Comparison of ENCODE assay signal across 10 mouse cellular contexts in the genomic region with DNA sequence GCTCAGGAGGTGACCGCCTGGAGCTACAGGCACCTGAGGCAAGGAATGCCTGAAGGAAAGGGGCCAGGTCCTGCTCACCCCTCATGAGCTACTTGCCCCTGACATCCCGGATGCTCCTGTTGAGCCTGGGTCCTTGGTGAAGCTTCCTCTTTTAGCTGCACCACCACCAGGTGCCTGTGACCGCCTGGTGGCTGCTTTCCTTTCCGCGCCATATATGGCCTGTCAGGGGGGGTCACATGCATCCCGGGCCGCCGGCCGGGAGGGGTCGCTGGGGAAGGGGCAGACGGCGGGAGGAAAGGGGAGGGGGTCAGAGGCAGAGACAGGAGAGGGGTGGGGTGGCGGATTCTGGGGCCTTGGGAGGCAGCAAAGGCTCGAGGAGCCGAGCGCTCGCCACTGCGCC. TPM values are rescaled to one million over a fixed set of nuclear protein-coding genes. Genes with fewer than 3 reads are reported as not detected.
DNase-seq lines count a peak whose midpoint lies in the region; ATAC-seq lines count a peak whose summit lies in the region.
"Not testable (repeated sequence)": the region's sequence is repeated elsewhere in the genome, so short reads cannot be mapped to it uniquely, and the experiment has no call there.
"Had no signal": no experiment of that assay in that cellular context is flagged by ENCODE, and none has a peak within 500 bp of the region (broad histone marks: within the 10 kb centered on the region; RNA-seq: fewer than 3 reads in every experiment).

No protein-coding gene starts in this region.

- WGBS in forebrain, embryonic 10.5 days: 3% methylated on average over 18 of the region's 18 CpGs
- WGBS in heart, embryonic 12.5 days: 5% methylated on average over 13 of the region's 18 CpGs
- 9% methylated on average over 16 of the region's 18 CpGs for WGBS in intestine, embryonic 16.5 days

- H3K9ac ChIP-seq in heart, embryonic 12.5 days; intestine, embryonic 16.5 days (ENCODE audit: low read depth, low read length): not testable (repeated sequence)

- H3K9me3 ChIP-seq in forebrain, embryonic 10.5 days; heart, embryonic 12.5 days (replicated peaks); intestine, embryonic 16.5 days (ENCODE audit: control insufficient read depth, low read length): not testable (repeated sequence)

- not testable (repeated sequence) for H3K27ac ChIP-seq in forebrain, embryonic 10.5 days; heart, embryonic 12.5 days (ENCODE audit: poor library complexity, severe bottlenecking); intestine, embryonic 16.5 days (ENCODE audit: low read length)

- H3K27me3 ChIP-seq in forebrain, embryonic 10.5 days (ENCODE audit: poor library complexity, severe bottlenecking); heart, embryonic 12.5 days (replicated peaks); intestine, embryonic 16.5 days (replicated peaks; ENCODE audit: control insufficient read depth, insufficient read depth, low read length): not testable (repeated sequence)

- not testable (repeated sequence) for H3K4me1 ChIP-seq in forebrain, embryonic 10.5 days; heart, embryonic 12.5 days (replicated peaks); intestine, embryonic 16.5 days (ENCODE audit: control insufficient read depth, insufficient read depth, low read length)

- peak overlapping the region; percentile 71 for H3K4me2 ChIP-seq in heart, embryonic 12.5 days
- peak overlapping the region; percentile 35 for H3K4me2 ChIP-seq in intestine, embryonic 16.5 days (ENCODE audit: low read depth, low read length)

- not testable (repeated sequence) for H3K36me3 ChIP-seq in forebrain, embryonic 10.5 days (replicated peaks); heart, embryonic 12.5 days; intestine, embryonic 16.5 days (ENCODE audit: control insufficient read depth, insufficient read depth, low read length)

- peak overlapping the region; percentile 49 for H3K4me3 ChIP-seq in forebrain, embryonic 10.5 days
- peak overlapping the region; percentile 40 for H3K4me3 ChIP-seq in heart, embryonic 12.5 days
- not testable (repeated sequence) for H3K4me3 ChIP-seq in intestine, embryonic 16.5 days (ENCODE audit: low read length)

- not testable (repeated sequence) for ATAC-seq in heart, embryonic 12.5 days (ENCODE audit: insufficient number of reproducible peaks, low FRiP score); intestine, embryonic 16.5 days

- DNase-seq in adrenal gland, postnatal 14 days: peak; percentile 3
- peak; percentile 10 for DNase-seq in forebrain, embryonic 10.5 days (ENCODE audit: extremely low spot score, low spot score)
- peak; percentile 2 to 13 for DNase-seq in left cerebral cortex, adult 18-20 months (ENCODE audit: low spot score in 2 of 2)
- DNase-seq in lung, postnatal 10 days: peak; percentile 9
- DNase-seq in ovary, postnatal 36 days (ENCODE audit: low spot score): peak; percentile 2
- peak; percentile 4 to 10 for DNase-seq in thymus, postnatal 36 days

RNA-seq across cellular contexts. Expression of a gene that starts 14.7 kb away (rescaled TPM):
- not detected in 2 replicates for total RNA-seq in adrenal gland, postnatal 14 days (2021)
- polyA plus RNA-seq in forebrain, embryonic 10.5 days (2016; fragmentation: Nextera tagmentation; extraction: Ambion mirVana): not detected in 2 replicates
- polyA plus RNA-seq in heart, embryonic 12.5 days (2016; fragmentation: Nextera tagmentation; extraction: Ambion mirVana): 0.41 and 0.87 TPM in 2 replicates
- polyA plus RNA-seq in intestine, embryonic 16.5 days (2015; fragmentation: Nextera tagmentation; extraction: Ambion mirVana): not detected in 2 replicates
- not detected for total RNA-seq in left cerebral cortex, adult 18-20 months (2021)
- total RNA-seq: heart, postnatal 25 days had no signal
- polyA plus RNA-seq: C2C12 had no signal

RNA-seq across cellular contexts. Expression of a gene that starts 17.2 kb away (rescaled TPM):
- total RNA-seq in adrenal gland, postnatal 14 days (2021): not detected in 2 replicates
- not detected in 2 replicates for polyA plus RNA-seq in forebrain, embryonic 10.5 days (2016; fragmentation: Nextera tagmentation; extraction: Ambion mirVana)
- polyA plus RNA-seq in heart, embryonic 12.5 days (2016; fragmentation: Nextera tagmentation; extraction: Ambion mirVana): not detected in 2 replicates
- not detected in 2 replicates for polyA plus RNA-seq in intestine, embryonic 16.5 days (2015; fragmentation: Nextera tagmentation; extraction: Ambion mirVana)
- total RNA-seq in left cerebral cortex, adult 18-20 months (2021): not detected
- total RNA-seq: heart, postnatal 25 days had no signal
- polyA plus RNA-seq: C2C12 had no signal

RNA-seq across cellular contexts. Expression of a gene that starts 59.7 kb away (rescaled TPM):
- total RNA-seq in adrenal gland, postnatal 14 days (2021): not detected in 2 replicates
- polyA plus RNA-seq in forebrain, embryonic 10.5 days (2016; fragmentation: Nextera tagmentation; extraction: Ambion mirVana): not detected in 2 replicates
- not detected in 2 replicates for polyA plus RNA-seq in heart, embryonic 12.5 days (2016; fragmentation: Nextera tagmentation; extraction: Ambion mirVana)
- not detected in 2 replicates for polyA plus RNA-seq in intestine, embryonic 16.5 days (2015; fragmentation: Nextera tagmentation; extraction: Ambion mirVana)
- not detected for total RNA-seq in left cerebral cortex, adult 18-20 months (2021)
- total RNA-seq: heart, postnatal 25 days had no signal
- polyA plus RNA-seq: C2C12 had no signal
